8 mouse cellular contexts compared by ENCODE assay signal in genomic region chr19:45658556-45659268, GRCm38 (mm10). TPM values are rescaled to one million over a fixed set of nuclear protein-coding genes. Genes with fewer than 3 reads are reported as not detected.
DNase-seq lines count a peak whose midpoint lies in the region; ATAC-seq and TF ChIP-seq lines count a peak whose summit lies in the region.

No protein-coding gene starts in this region.

- H3K27ac ChIP-seq in kidney, embryonic 14.5 days (ENCODE audit: low read depth, low read length): peak overlapping the region; percentile 97
- peak overlapping the region; percentile 99 for H3K27ac ChIP-seq in heart, postnatal 0 days (ENCODE audit: low read depth)
- peak overlapping the region; percentile 98 for H3K27ac ChIP-seq in midbrain, embryonic 10.5 days (replicated peaks)

- peaks cover 29% of the 10 kb centered on the region for H3K4me1 ChIP-seq in kidney, embryonic 14.5 days (ENCODE audit: control insufficient read depth, insufficient read depth, low read length)
- peaks cover 23% of the 10 kb centered on the region for H3K4me1 ChIP-seq in heart, postnatal 0 days (ENCODE audit: control insufficient read depth, insufficient read depth)
- peaks cover 46% of the 10 kb centered on the region for H3K4me1 ChIP-seq in midbrain, embryonic 10.5 days

- ATAC-seq in kidney, embryonic 14.5 days (ENCODE audit: low FRiP score, low TSS enrichment): no peak
- ATAC-seq in heart, postnatal 0 days (ENCODE audit: insufficient read depth, low read depth): no peak
- ATAC-seq in cerebellum, adult (ENCODE audit: insufficient number of reproducible peaks, low FRiP score, low TSS enrichment): no peak

- no peak for TF ChIP-seq EP300 in heart, postnatal 0 days (IDR thresholded peaks at IDR 0.05; ENCODE audit: low read depth)

- peak overlapping the region; percentile 77 for H3K4me2 ChIP-seq in kidney, embryonic 14.5 days (replicated peaks; ENCODE audit: low read depth, low read length)
- H3K4me2 ChIP-seq in heart, postnatal 0 days (ENCODE audit: low read depth, low read length): peak overlapping the region; percentile 75

- WGBS in kidney, embryonic 14.5 days: 64% methylated on average over 10 of the region's 10 CpGs
- 48% methylated on average over 10 of the region's 10 CpGs for WGBS in heart, postnatal 0 days
- 71% methylated on average over 10 of the region's 10 CpGs for WGBS in midbrain, embryonic 10.5 days

- peak overlapping the region; percentile 92 for H3K4me3 ChIP-seq in kidney, embryonic 14.5 days (ENCODE audit: low read length)
- peak overlapping the region; percentile 95 for H3K4me3 ChIP-seq in heart, postnatal 0 days (ENCODE audit: low read depth, low read length)
- H3K4me3 ChIP-seq in midbrain, embryonic 10.5 days: peak overlapping the region; percentile 87

- no peak for DNase-seq in kidney, postnatal 36 days
- peak; percentile 38 for DNase-seq in adipocyte (ENCODE audit: low spot score)
- no peak for DNase-seq in heart, postnatal 0 days (ENCODE audit: low spot score)
- DNase-seq in midbrain, embryonic 10.5 days (ENCODE audit: low spot score): no peak
- DNase-seq in frontal cortex, postnatal 14 days (ENCODE audit: low spot score in 2 of 2): no peak
- no peak for DNase-seq in cerebellum, adult 11 months

- no peak for TF ChIP-seq CTCF in heart, postnatal 0 days (IDR thresholded peaks at IDR 0.05; ENCODE audit: low read depth)

- no peaks in the 10 kb centered on the region for H3K9me3 ChIP-seq in kidney, embryonic 14.5 days (ENCODE audit: control insufficient read depth, low read length)
- H3K9me3 ChIP-seq in heart, postnatal 0 days (replicated peaks; ENCODE audit: control insufficient read depth, low read length): no peaks in the 10 kb centered on the region
- H3K9me3 ChIP-seq in midbrain, embryonic 10.5 days (replicated peaks): no peaks in the 10 kb centered on the region

- no peaks in the 10 kb centered on the region for H3K36me3 ChIP-seq in kidney, embryonic 14.5 days (ENCODE audit: control insufficient read depth, insufficient read depth, low read length)
- no peaks in the 10 kb centered on the region for H3K36me3 ChIP-seq in heart, postnatal 0 days (replicated peaks; ENCODE audit: control insufficient read depth, insufficient read depth, low read length)
- H3K36me3 ChIP-seq in midbrain, embryonic 10.5 days: no peaks in the 10 kb centered on the region

- H3K27me3 ChIP-seq in kidney, embryonic 14.5 days (ENCODE audit: control insufficient read depth, insufficient read depth, low read length): no peaks in the 10 kb centered on the region
- H3K27me3 ChIP-seq in heart, postnatal 0 days (ENCODE audit: control insufficient read depth, insufficient read depth, low read length): no peaks in the 10 kb centered on the region
- H3K27me3 ChIP-seq in midbrain, embryonic 10.5 days (ENCODE audit: low read depth, poor library complexity, severe bottlenecking): peaks cover 9% of the 10 kb centered on the region

- peak overlapping the region; percentile 99 for H3K9ac ChIP-seq in kidney, embryonic 14.5 days (ENCODE audit: low read depth, low read length)
- peak overlapping the region; percentile 99 for H3K9ac ChIP-seq in heart, postnatal 0 days (replicated peaks; ENCODE audit: low read depth, low read length)

RNA-seq across cellular contexts. Expression of gene Fbxw4, which starts 1.4 kb away (rescaled TPM):
- 7.2 and 8.3 TPM in 2 replicates for polyA plus RNA-seq in kidney, embryonic 14.5 days (2014; fragmentation: Nextera tagmentation; extraction: Ambion mirVana)
- 43.7 and 53.1 TPM in 2 replicates for total RNA-seq in heart, postnatal 0 days (2014; rRNA removed; ENCODE audit: low replicate concordance)
- 3.0 and 3.6 TPM in 2 replicates for polyA plus RNA-seq in heart, postnatal 0 days (2015; fragmentation: Nextera tagmentation; extraction: Ambion mirVana)
- polyA plus RNA-seq in midbrain, embryonic 10.5 days (2016; fragmentation: Nextera tagmentation; extraction: Ambion mirVana): 3.3 and 3.9 TPM in 2 replicates
